Mouse (Mus musculus) heart, embryonic 11.5 days (tissue): ENCODE measurements around the gene Cfap73. TPM values are rescaled to one million over a fixed set of nuclear protein-coding genes. Genes with fewer than 3 reads are reported as not detected.

Experiments used
- ATAC-seq: fragments of 200-750 bp; cut with Nextera tagmentation; replicated peaks from 2 replicates; pipeline ENCODE4 v1.8.0; 2017; ENCODE audit warnings: moderate library complexity; ENCODE audit not compliant: insufficient number of reproducible peaks, low FRiP score, low TSS enrichment
- H3K27ac ChIP-seq: fragments of 300-500 bp; sonication (generic); 2 replicates; pipeline ENCODE4 v1.5.1; 2014; ENCODE audit warnings: mild to moderate bottlenecking, low read depth, low read length
- H3K27me3 ChIP-seq: fragments of 300-500 bp; sonication (generic); 2 replicates; pipeline ENCODE4 v1.6.1; 2014; ENCODE audit warnings: mild to moderate bottlenecking, low read length, mixed read lengths; ENCODE audit not compliant: control insufficient read depth, insufficient read depth
- H3K36me3 ChIP-seq: fragments of 300-500 bp; sonication (generic); 2 replicates; pipeline ENCODE4 v1.6.1; 2014; ENCODE audit warnings: mild to moderate bottlenecking, low read length, moderate library complexity, mixed read lengths; ENCODE audit not compliant: control insufficient read depth, insufficient read depth
- H3K4me1 ChIP-seq: fragments of 300-500 bp; sonication (generic); 2 replicates; pipeline ENCODE4 v1.6.1; 2014; ENCODE audit warnings: low read length; ENCODE audit not compliant: control insufficient read depth, insufficient read depth
- H3K4me2 ChIP-seq: fragments of 300-500 bp; sonication (generic); 2 replicates; pipeline ENCODE4 v1.6.1; 2014; ENCODE audit warnings: mild to moderate bottlenecking, moderate library complexity
- H3K4me3 ChIP-seq: fragments of 300-500 bp; sonication (generic); 2 replicates; pipeline ENCODE4 v1.5.1; 2014; ENCODE audit warnings: low read depth, low read length
- H3K9ac ChIP-seq: fragments of 300-500 bp; sonication (generic); 2 replicates; pipeline ENCODE4 v1.6.1; 2014; ENCODE audit warnings: mild to moderate bottlenecking, low read depth, low read length, moderate library complexity
- H3K9me3 ChIP-seq: fragments of 300-500 bp; sonication (generic); replicated peaks from 2 replicates; pipeline ENCODE4 v1.6.1; 2016; ENCODE audit warnings: low read length; ENCODE audit not compliant: control insufficient read depth
- WGBS: fragments of 180-500 bp; shearing (Covaris S2); extraction: QIAGEN DNeasy Blood & Tissue Kit; methylation state at CpG from one replicate; pipeline ENCODE4 v1.1.7; 2014; ENCODE audit not compliant: insufficient replicate concordance; 5-methylcytosine and 5-hydroxymethylcytosine counted together
- polyA plus RNA-seq: library from polyadenylated mRNA; unstranded; fragments of >200 nt; fragmentation: Nextera tagmentation; extraction: Ambion mirVana; gene quantifications from 2 replicates; pipeline ENCODE4 v1.2.1, GENCODE M21; 2014

The Cfap73 gene
- polyA plus RNA-seq, 1 experiment from 2014 or later, result not detected

DNA sequence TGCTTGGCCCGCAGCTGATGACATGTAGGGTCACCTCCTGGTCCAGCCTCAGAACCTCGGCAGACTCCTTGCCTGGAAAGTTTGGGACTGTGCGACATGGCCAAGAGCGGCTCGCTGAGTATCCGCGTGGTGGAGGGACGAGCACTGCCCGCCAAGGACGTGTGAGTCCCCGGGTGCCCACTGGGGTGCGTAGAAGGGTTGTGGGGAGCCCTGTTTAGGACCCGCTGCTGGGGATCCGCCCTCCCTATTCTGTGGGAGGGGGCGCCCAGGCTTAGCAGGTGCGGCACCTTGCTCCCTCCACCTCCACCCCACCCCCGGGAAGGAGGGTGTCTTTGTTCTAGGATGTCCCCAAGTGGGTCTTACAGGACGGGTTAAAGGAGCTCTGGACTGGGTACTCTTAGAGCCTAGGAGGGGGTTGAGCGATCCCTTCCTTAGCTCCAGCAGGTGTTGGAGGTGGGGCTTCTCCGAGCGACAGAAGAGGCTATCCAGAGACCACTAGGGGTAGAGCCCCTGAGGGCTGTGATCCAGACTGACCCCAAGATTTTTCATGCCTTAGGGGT is 15.4 kb upstream of the Cfap73 start:
- WGBS, result 5% methylated on average over 21 of the region's 21 CpGs
- Histone ChIP-seq H3K27me3 (peaks cover 19% of the 10 kb centered on the region), H3K4me1 (peaks cover 16% of the 10 kb centered on the region), H3K4me3 (peak overlapping the region; percentile 28), H3K36me3 (no peaks in the 10 kb centered on the region), H3K9ac (0 out of 2 replicates have a peak overlapping the region, but pooled peaks have one; percentile 0), H3K27ac (no peak overlapping the region), H3K4me2 (peak overlapping the region; percentile 67), H3K9me3 (no peaks in the 10 kb centered on the region)
- ATAC-seq, result 0 out of 2 replicates have a peak, but pooled peaks have one; percentile 20

GRCm38 (mm10) chr5:120648569-120649373 is 14.7 kb upstream of the Cfap73 start, which contains the start of gene Rasal1:
Rasal1 (plus strand) TSS chr5:120648812.
- peak within 1 kb of the TSS; percentile 67 for H3K4me2 ChIP-seq
- WGBS, result under 1% methylated on average over 45 of the region's 53 CpGs
- peak within 1 kb of the TSS; percentile 28 for H3K4me3 ChIP-seq
- peaks cover 19% of the 10 kb centered on the region for H3K4me1 ChIP-seq
- H3K9me3 ChIP-seq, result no peaks in the 10 kb centered on the region
- ATAC-seq, result 0 out of 2 replicates have a peak, but pooled peaks have one; percentile 49
- 0 out of 2 replicates have a peak within 1 kb of the TSS, but pooled peaks have one; percentile 0 for H3K9ac ChIP-seq
- H3K27me3 ChIP-seq, result peaks cover 19% of the 10 kb centered on the region
- H3K36me3 ChIP-seq, result no peaks in the 10 kb centered on the region
- no peak within 1 kb of the TSS for H3K27ac ChIP-seq

GRCm38 (mm10) chr5:120647814-120648491 is 13.9 kb upstream of the Cfap73 start:
- Histone ChIP-seq H3K4me1 (peaks cover 19% of the 10 kb centered on the region), H3K4me2 (peak overlapping the region; percentile 67), H3K36me3 (no peaks in the 10 kb centered on the region), H3K27me3 (peaks cover 19% of the 10 kb centered on the region), H3K9me3 (no peaks in the 10 kb centered on the region), H3K4me3 (no peak overlapping the region; the same call in 1 of the 2 replicates), H3K27ac (no peak overlapping the region), H3K9ac (no peak overlapping the region)
- 26% methylated on average over 12 of the region's 12 CpGs for WGBS
- no peak for ATAC-seq

- no peak for ATAC-seq
- H3K4me3 ChIP-seq, result no peak overlapping the region
- H3K36me3 ChIP-seq, result no peaks in the 10 kb centered on the region
- no peak overlapping the region for H3K9ac ChIP-seq
- 74% methylated on average over 4 of the region's 4 CpGs for WGBS
- no peak overlapping the region for H3K27ac ChIP-seq
- H3K9me3 ChIP-seq, result no peaks in the 10 kb centered on the region
- H3K4me1 ChIP-seq, result peaks cover 19% of the 10 kb centered on the region
- H3K4me2 ChIP-seq, result no peak overlapping the region
- H3K27me3 ChIP-seq, result peaks cover 19% of the 10 kb centered on the region
Observed at GRCm38 (mm10) chr5:120647361-120647760, 13.3 kb upstream of the Cfap73 start.

DNA sequence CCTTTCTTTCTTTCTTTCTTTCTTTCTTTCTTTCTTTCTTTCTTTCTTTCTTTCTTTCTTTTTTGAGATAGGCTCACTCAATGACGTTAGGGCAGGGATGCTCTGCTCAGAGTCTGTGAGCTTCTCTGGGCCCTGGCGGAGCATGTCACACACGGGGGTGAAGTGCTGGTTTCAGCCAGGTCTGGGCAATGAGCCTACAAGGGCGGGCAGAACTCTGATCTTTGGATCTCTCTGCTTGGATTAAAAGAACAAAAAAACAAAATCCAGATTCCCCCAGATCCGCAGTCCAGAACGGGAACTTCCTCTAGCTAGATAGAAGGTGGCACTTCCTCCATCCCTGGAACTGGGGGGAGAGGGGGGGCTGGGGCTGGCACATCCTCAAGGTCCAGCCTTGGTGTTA is 11.8 kb upstream of the Cfap73 start:
- 54% methylated on average over 6 of the region's 6 CpGs for WGBS

GRCm38 (mm10) chr5:120644227-120644626 is 10.2 kb upstream of the Cfap73 start:
- H3K27me3 ChIP-seq, result peaks cover 5% of the 10 kb centered on the region
- H3K4me3 ChIP-seq, result no peak overlapping the region
- H3K9me3 ChIP-seq, result no peaks in the 10 kb centered on the region
- H3K9ac ChIP-seq, result no peak overlapping the region
- WGBS, result 56% methylated on average over 3 of the region's 3 CpGs
- no peak for ATAC-seq
- H3K36me3 ChIP-seq, result no peaks in the 10 kb centered on the region
- no peak overlapping the region for H3K4me2 ChIP-seq
- no peak overlapping the region for H3K27ac ChIP-seq
- H3K4me1 ChIP-seq, result peaks cover 15% of the 10 kb centered on the region

More for the DNA sequence above, 11.8 kb upstream of the Cfap73 start:
- Histone ChIP-seq H3K4me2 (no peak overlapping the region), H3K36me3 (no peaks in the 10 kb centered on the region), H3K27ac (no peak overlapping the region), H3K27me3 (peaks cover 19% of the 10 kb centered on the region), H3K4me3 (no peak overlapping the region), H3K4me1 (peaks cover 19% of the 10 kb centered on the region), H3K9me3 (no peaks in the 10 kb centered on the region), H3K9ac (no peak overlapping the region)
- no peak for ATAC-seq

DNA sequence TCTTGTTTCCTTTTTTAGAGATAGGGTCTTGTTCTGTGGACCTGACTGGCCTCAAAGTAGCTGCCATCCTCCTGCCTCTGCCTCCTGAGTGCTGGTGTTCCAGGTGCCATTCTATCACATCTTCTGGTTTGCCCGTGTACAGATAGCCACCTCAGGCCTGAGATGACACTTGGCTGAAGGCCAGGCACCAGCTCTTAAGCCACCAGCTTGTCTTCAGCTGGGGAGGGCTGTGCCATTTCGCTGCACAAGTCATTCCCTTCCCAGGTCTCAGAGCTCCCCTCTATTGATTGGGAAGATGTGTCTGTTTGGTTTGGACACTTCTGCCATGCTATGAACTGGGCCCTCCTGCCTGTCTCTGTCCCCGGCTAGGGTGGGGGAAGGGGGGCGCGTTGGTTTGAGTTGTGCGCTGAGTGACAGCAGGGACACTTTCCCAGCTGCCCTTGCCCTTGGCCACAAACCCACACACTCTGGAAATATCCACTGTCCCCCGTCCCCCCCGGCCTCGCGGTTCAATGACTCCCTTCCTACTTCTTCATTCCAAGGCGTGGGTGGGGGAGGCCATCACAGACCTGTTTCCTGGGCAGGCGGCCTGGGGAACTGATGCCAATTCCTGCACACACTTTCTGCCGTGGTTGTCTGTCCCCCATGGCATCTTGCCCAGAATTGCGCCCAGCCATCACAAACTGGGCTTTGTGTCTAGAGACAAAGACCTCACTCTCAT is 9.5 kb upstream of the Cfap73 start:
- 67% methylated on average over 14 of the region's 14 CpGs for WGBS
- Histone ChIP-seq H3K4me3 (no peak overlapping the region), H3K9me3 (no peaks in the 10 kb centered on the region), H3K9ac (no peak overlapping the region), H3K36me3 (no peaks in the 10 kb centered on the region), H3K27me3 (no peaks in the 10 kb centered on the region), H3K27ac (no peak overlapping the region), H3K4me1 (peaks cover 8% of the 10 kb centered on the region), H3K4me2 (no peak overlapping the region)
- ATAC-seq, result no peak

GRCm38 (mm10) chr5:120640094-120640493 is 6.1 kb upstream of the Cfap73 start:
- no peaks in the 10 kb centered on the region for H3K27me3 ChIP-seq
- H3K9ac ChIP-seq, result no peak overlapping the region
- no peaks in the 10 kb centered on the region for H3K9me3 ChIP-seq
- ATAC-seq, result no peak
- no peaks in the 10 kb centered on the region for H3K36me3 ChIP-seq
- no peak overlapping the region for H3K27ac ChIP-seq
- peaks cover 3% of the 10 kb centered on the region; the same call in 1 of the 2 replicates for H3K4me1 ChIP-seq
- no peak overlapping the region for H3K4me2 ChIP-seq
- WGBS, result 84% methylated on average over 7 of the region's 7 CpGs
- no peak overlapping the region for H3K4me3 ChIP-seq
